ENCODE assay signal across 9 mouse cellular contexts in the genomic region with DNA sequence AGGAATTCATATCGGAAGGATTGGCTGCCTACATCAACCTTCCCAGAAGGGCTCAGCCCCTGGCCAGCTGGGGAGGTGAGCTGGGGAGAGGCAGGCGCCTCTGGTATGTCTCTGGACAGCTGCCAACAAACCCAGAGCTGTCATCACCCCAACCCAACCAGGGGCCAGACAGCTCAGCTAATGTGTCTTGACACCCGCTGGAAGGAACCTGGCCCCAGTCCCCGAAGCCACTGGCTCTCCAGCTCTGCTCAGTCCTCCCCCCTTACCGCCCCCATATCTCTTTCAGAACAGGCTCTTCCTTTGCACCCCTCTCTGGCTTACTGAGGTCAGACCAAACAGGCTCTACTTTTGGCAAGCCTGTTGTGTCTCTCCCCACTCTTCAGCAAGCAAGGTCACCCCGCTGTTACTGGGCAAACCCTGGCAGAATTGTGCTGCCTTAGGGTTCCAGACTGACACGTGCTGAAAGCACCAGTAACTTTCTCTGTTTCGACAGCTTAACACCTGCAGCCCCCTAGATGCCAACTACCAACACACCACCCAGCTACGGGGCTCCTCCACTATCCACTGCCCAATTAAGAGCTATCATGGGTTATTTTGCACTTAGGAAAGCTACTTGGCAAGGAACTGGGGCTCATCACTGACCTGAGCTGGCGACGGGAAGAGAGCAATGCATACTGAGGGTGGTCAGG. TPM values are rescaled to one million over a fixed set of nuclear protein-coding genes. Genes with fewer than 3 reads are reported as not detected.
DNase-seq lines count a peak whose midpoint lies in the region; ATAC-seq and TF ChIP-seq lines count a peak whose summit lies in the region.
"Had no signal": no experiment of that assay in that cellular context is flagged by ENCODE, and none has a peak within 500 bp of the region (broad histone marks: within the 10 kb centered on the region; RNA-seq: fewer than 3 reads in every experiment).

No protein-coding gene starts in this region.

- intact Hi-C loops in left cerebral cortex, postnatal 36 days (cut with DNase I), result no loop called here

- H3K4me3 ChIP-seq in limb, embryonic 11.5 days (ENCODE audit: low read depth, low read length), result no peak overlapping the region
- H3K4me3 ChIP-seq in limb, embryonic 10.5 days, result no peak overlapping the region
- H3K4me3 ChIP-seq in heart, embryonic 11.5 days (ENCODE audit: low read depth, low read length), result no peak overlapping the region
- no peak overlapping the region for H3K4me3 ChIP-seq in lung, embryonic 15.5 days
- H3K4me3 ChIP-seq in cerebellum, adult 2 months (replicated peaks; ENCODE audit: insufficient read depth, low read depth, low read length), result no peak overlapping the region

- H3K9me3 ChIP-seq in limb, embryonic 11.5 days (ENCODE audit: control insufficient read depth, low read length), result no peaks in the 10 kb centered on the region
- no peaks in the 10 kb centered on the region for H3K9me3 ChIP-seq in limb, embryonic 10.5 days (replicated peaks)
- no peaks in the 10 kb centered on the region for H3K9me3 ChIP-seq in heart, embryonic 11.5 days (replicated peaks; ENCODE audit: control insufficient read depth, low read length)
- H3K9me3 ChIP-seq in lung, embryonic 15.5 days, result no peaks in the 10 kb centered on the region

- H3K9ac ChIP-seq in limb, embryonic 11.5 days (ENCODE audit: low read length), result no peak overlapping the region
- no peak overlapping the region for H3K9ac ChIP-seq in heart, embryonic 11.5 days (ENCODE audit: low read depth, low read length)
- H3K9ac ChIP-seq in lung, embryonic 15.5 days, result no peak overlapping the region

- H3K27ac ChIP-seq in limb, embryonic 11.5 days (replicated peaks; ENCODE audit: low read depth, low read length), result no peak overlapping the region
- no peak overlapping the region for H3K27ac ChIP-seq in limb, embryonic 10.5 days
- H3K27ac ChIP-seq in heart, embryonic 11.5 days (ENCODE audit: low read depth, low read length), result peak overlapping the region; percentile 92
- H3K27ac ChIP-seq in lung, embryonic 15.5 days, result no peak overlapping the region
- no peak overlapping the region for H3K27ac ChIP-seq in cerebellum, adult 2 months (ENCODE audit: insufficient read depth, low read length)

- H3K4me2 ChIP-seq in limb, embryonic 11.5 days (ENCODE audit: low read depth, severe bottlenecking), result no peak overlapping the region
- H3K4me2 ChIP-seq in heart, embryonic 11.5 days, result no peak overlapping the region; the same call in 1 of the 2 replicates
- no peak overlapping the region for H3K4me2 ChIP-seq in lung, embryonic 15.5 days

- H3K27me3 ChIP-seq in limb, embryonic 11.5 days (ENCODE audit: control insufficient read depth, insufficient read depth, low read length), result no peaks in the 10 kb centered on the region
- H3K27me3 ChIP-seq in limb, embryonic 10.5 days (ENCODE audit: low read depth, poor library complexity, severe bottlenecking), result 0 out of 2 replicates have a peak, but pooled peaks cover 9% of the 10 kb centered on the region
- H3K27me3 ChIP-seq in heart, embryonic 11.5 days (ENCODE audit: control insufficient read depth, insufficient read depth, low read length), result peaks cover 13% of the 10 kb centered on the region
- peaks cover 4% of the 10 kb centered on the region; the same call in 1 of the 2 replicates for H3K27me3 ChIP-seq in lung, embryonic 15.5 days
- H3K27me3 ChIP-seq in cerebellum, adult 2 months (ENCODE audit: control insufficient read depth, insufficient read depth, low read length), result no peaks in the 10 kb centered on the region; the same call in 1 of the 2 replicates

- H3K4me1 ChIP-seq in limb, embryonic 11.5 days (ENCODE audit: control insufficient read depth, insufficient read depth, low read length), result no peaks in the 10 kb centered on the region
- H3K4me1 ChIP-seq in limb, embryonic 10.5 days, result peaks cover 27% of the 10 kb centered on the region
- H3K4me1 ChIP-seq in heart, embryonic 11.5 days (ENCODE audit: control insufficient read depth, insufficient read depth, low read length), result peaks cover 11% of the 10 kb centered on the region
- H3K4me1 ChIP-seq in lung, embryonic 15.5 days, result peaks cover 18% of the 10 kb centered on the region
- H3K4me1 ChIP-seq in cerebellum, adult 2 months (ENCODE audit: control insufficient read depth, insufficient read depth, low read length), result peaks cover 6% of the 10 kb centered on the region

- WGBS in limb, embryonic 11.5 days, result 70% methylated on average over 11 of the region's 11 CpGs
- 76% methylated on average over 11 of the region's 11 CpGs for WGBS in limb, embryonic 10.5 days
- WGBS in heart, embryonic 11.5 days (ENCODE audit: insufficient replicate concordance), result 17% methylated on average over 11 of the region's 11 CpGs
- 29% methylated on average over 11 of the region's 11 CpGs for WGBS in lung, embryonic 15.5 days
- WGBS in cerebellum, adult 2 months, result 20% methylated on average over 11 of the region's 11 CpGs

- no peaks in the 10 kb centered on the region for H3K36me3 ChIP-seq in limb, embryonic 11.5 days (ENCODE audit: control insufficient read depth, insufficient read depth, low read length)
- no peaks in the 10 kb centered on the region for H3K36me3 ChIP-seq in limb, embryonic 10.5 days
- H3K36me3 ChIP-seq in heart, embryonic 11.5 days (ENCODE audit: control insufficient read depth, insufficient read depth, low read length), result no peaks in the 10 kb centered on the region
- no peaks in the 10 kb centered on the region for H3K36me3 ChIP-seq in lung, embryonic 15.5 days

- no peak for TF ChIP-seq POLR2A in cerebellum, adult 2 months (IDR thresholded peaks at IDR 0.05; ENCODE audit: borderline replicate concordance, insufficient read depth, low read length)

- TF ChIP-seq CTCF in cerebellum, adult 2 months (IDR thresholded peaks at IDR 0.05; ENCODE audit: borderline replicate concordance, insufficient read depth, low read depth, low read length), result no peak

- ATAC-seq in limb, embryonic 11.5 days (ENCODE audit: insufficient number of reproducible peaks, low FRiP score, low TSS enrichment, low read depth), result 0 out of 2 replicates have a peak, but pooled peaks have one; percentile 26
- ATAC-seq in common myeloid progenitor, adult 5-6 weeks (replicated peaks; ENCODE audit: low read depth, poor library complexity, severe bottlenecking), result peak; percentile 79
- ATAC-seq in heart, embryonic 11.5 days (replicated peaks; ENCODE audit: insufficient number of reproducible peaks, low FRiP score, low TSS enrichment), result peak; percentile 89
- ATAC-seq in lung, embryonic 15.5 days (ENCODE audit: borderline replicate concordance, extremely low read depth, low FRiP score, low TSS enrichment), result peak; percentile 85

- DNase-seq in limb, embryonic 11.5 days (ENCODE audit: low spot score), result peak; percentile 43
- no peak for DNase-seq in limb, embryonic 10.5 days (ENCODE audit: low spot score)
- no peak for DNase-seq in left cerebral cortex, postnatal 36 days (ENCODE audit: low spot score in 2 of 2)
- DNase-seq in frontal cortex, postnatal 10 days (ENCODE audit: low spot score in 2 of 2), result no peak
- no peak for DNase-seq in cerebellum, adult 2 months

RNA-seq across cellular contexts. Expression of gene Slc1a7, which starts 5.9 kb away (rescaled TPM):
- polyA plus RNA-seq in limb, embryonic 11.5 days (2014; fragmentation: Nextera tagmentation; extraction: Ambion mirVana), result not detected in 2 replicates
- polyA plus RNA-seq in limb, embryonic 10.5 days (2016; fragmentation: Nextera tagmentation; extraction: Ambion mirVana), result not detected in 2 replicates
- not detected in 2 replicates for total RNA-seq in common myeloid progenitor, adult 5-6 weeks (2017)
- polyA plus RNA-seq in heart, embryonic 11.5 days (2014; fragmentation: Nextera tagmentation; extraction: Ambion mirVana), result not detected in 2 replicates
- polyA plus RNA-seq in lung, embryonic 15.5 days (2015; fragmentation: Nextera tagmentation; extraction: Ambion mirVana), result 0.10 TPM in 1 of 2 replicates, not detected in the other
- total RNA-seq in left cerebral cortex, postnatal 36 days (2021), result under 1 TPM; 0.72 to 0.79 TPM
- polyA plus RNA-seq in cerebellum, adult 2 months (2012; rRNA removed), result 0.10 TPM in 1 of 2 replicates, not detected in the other
- polyA plus RNA-seq: liver, embryonic 16.5 days had no signal

RNA-seq across cellular contexts. Expression of gene Cpt2, which starts 38.8 kb away (rescaled TPM):
- 38.8 and 40.2 TPM in 2 replicates for polyA plus RNA-seq in limb, embryonic 11.5 days (2014; fragmentation: Nextera tagmentation; extraction: Ambion mirVana)
- polyA plus RNA-seq in limb, embryonic 10.5 days (2016; fragmentation: Nextera tagmentation; extraction: Ambion mirVana), result 39.7 and 41.6 TPM in 2 replicates
- 18.6 and 22.6 TPM in 2 replicates for total RNA-seq in common myeloid progenitor, adult 5-6 weeks (2017)
- 58.2 and 66.2 TPM in 2 replicates for polyA plus RNA-seq in heart, embryonic 11.5 days (2014; fragmentation: Nextera tagmentation; extraction: Ambion mirVana)
- polyA plus RNA-seq in lung, embryonic 15.5 days (2015; fragmentation: Nextera tagmentation; extraction: Ambion mirVana), result 43.8 and 45.0 TPM in 2 replicates
- 1 to 10 TPM; 6.5 to 6.7 TPM for total RNA-seq in left cerebral cortex, postnatal 36 days (2021)
- 15.4 and 16.2 TPM in 2 replicates for polyA plus RNA-seq in cerebellum, adult 2 months (2012; rRNA removed)

Comparison
In these comparisons a context has a peak if more than half of its experiments do, and no peak if none do; other contexts are left out.
1. ATAC-seq: peak in every context shown above with its lines; median percentile 89 in heart, embryonic 11.5 days; 85 in lung, embryonic 15.5 days; 79 in common myeloid progenitor, adult 5-6 weeks; 26 in limb, embryonic 11.5 days.